Mouse (Mus musculus) hindbrain, embryonic 11.5 days (tissue): ENCODE results near the gene Rdx. TPM values are rescaled to one million over a fixed set of nuclear protein-coding genes. Genes with fewer than 3 reads are reported as not detected.

Source experiments
- ATAC-seq: fragments of 200-750 bp; cut with Nextera tagmentation; 2 replicates; pipeline ENCODE4 v1.8.0; 2017; ENCODE audit warnings: mild to moderate bottlenecking, moderate TSS enrichment, moderate library complexity; ENCODE audit not compliant: low FRiP score
- DNase-seq: peaks from one replicate; pipeline ENCODE4 v3.0.0-alpha.2; 2015; ENCODE audit warnings: low spot score
- H3K27ac ChIP-seq: fragments of 300-500 bp; sonication (generic); 2 replicates; pipeline ENCODE4 v1.5.1; 2014; ENCODE audit warnings: mild to moderate bottlenecking, low read depth, low read length
- H3K27me3 ChIP-seq: fragments of 300-500 bp; sonication (generic); 2 replicates; pipeline ENCODE4 v1.6.1; 2014; ENCODE audit warnings: mild to moderate bottlenecking, low read length, moderate library complexity, mixed read lengths; ENCODE audit not compliant: control insufficient read depth, insufficient read depth
- H3K36me3 ChIP-seq: fragments of 300-500 bp; sonication (generic); 2 replicates; pipeline ENCODE4 v1.6.1; 2014; ENCODE audit warnings: mild to moderate bottlenecking, low read length, moderate library complexity, mixed read lengths; ENCODE audit not compliant: control insufficient read depth, insufficient read depth
- H3K4me1 ChIP-seq: fragments of 300-500 bp; sonication (generic); replicated peaks from 2 replicates; pipeline ENCODE4 v1.6.1; 2014; ENCODE audit warnings: low read length, mixed read lengths; ENCODE audit not compliant: control insufficient read depth, insufficient read depth
- H3K4me2 ChIP-seq: fragments of 300-500 bp; sonication (generic); replicated peaks from 2 replicates; pipeline ENCODE4 v1.6.1; 2014; ENCODE audit warnings: mild to moderate bottlenecking, low read depth, low read length
- H3K4me3 ChIP-seq: fragments of 300-500 bp; sonication (generic); 2 replicates; pipeline ENCODE4 v1.5.1; 2014; ENCODE audit warnings: low read depth, low read length
- H3K9ac ChIP-seq: fragments of 300-500 bp; sonication (generic); 2 replicates; pipeline ENCODE4 v1.6.1; 2014; ENCODE audit warnings: low read depth, low read length
- H3K9me3 ChIP-seq: fragments of 300-500 bp; sonication (generic); 2 replicates; pipeline ENCODE4 v1.6.1; 2016; ENCODE audit warnings: low read length; ENCODE audit not compliant: control insufficient read depth
- WGBS: fragments of 180-500 bp; shearing (Covaris S2); extraction: QIAGEN DNeasy Blood & Tissue Kit; methylation state at CpG from one replicate; pipeline ENCODE4 v1.1.7; 2014; 5-methylcytosine and 5-hydroxymethylcytosine counted together
- polyA plus RNA-seq: library from polyadenylated mRNA; unstranded; fragments of >200 nt; fragmentation: Nextera tagmentation; extraction: Ambion mirVana; gene quantifications from 2 replicates; pipeline ENCODE4 v1.2.1, GENCODE M21; 2014

The Rdx gene
- polyA plus RNA-seq = 221 and 230 TPM in 2 replicates

DNA sequence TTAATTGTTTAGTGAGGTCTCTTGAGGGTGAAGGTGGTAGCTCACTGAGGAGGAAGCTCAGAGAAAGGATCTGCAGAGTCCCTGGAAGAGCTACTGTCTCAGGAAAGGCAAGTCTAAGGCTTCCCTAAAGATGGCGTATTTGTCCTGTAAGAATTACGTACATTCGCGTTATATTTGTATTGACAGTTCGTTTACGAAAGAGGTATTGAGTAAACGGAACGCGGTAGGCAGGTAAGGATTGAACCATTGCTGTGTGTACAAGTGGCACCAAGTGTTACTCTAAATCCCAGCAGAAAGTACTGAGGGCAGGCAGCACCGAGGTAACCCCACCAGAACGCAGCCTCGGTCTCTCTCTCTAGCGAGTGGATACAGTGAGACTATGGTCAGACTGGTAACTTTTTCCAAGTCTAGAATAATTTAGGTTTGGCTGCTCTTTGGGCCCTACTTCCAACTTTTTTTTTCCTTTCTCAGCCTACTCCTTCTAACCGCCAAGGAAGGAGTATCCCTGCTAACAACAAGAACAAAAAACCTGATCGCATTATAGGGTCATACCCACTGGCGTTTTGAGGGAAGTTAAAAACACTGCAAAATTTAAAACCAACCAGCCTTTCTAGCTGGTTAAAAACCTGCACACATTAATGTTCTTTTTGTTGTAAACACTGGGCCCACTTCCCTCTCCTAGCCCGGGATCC lies at the start of gene Rdx:
Rdx (plus strand) TSS at position 45 of the 692 bp plus-strand sequence.
- Histone ChIP-seq H3K27me3 (no peaks in the 10 kb centered on the region), H3K27ac (peak within 1 kb of the TSS; percentile 98), H3K9ac (peak within 1 kb of the TSS; percentile 98), H3K4me3 (peak within 1 kb of the TSS; percentile 94), H3K36me3 (no peaks in the 10 kb centered on the region), H3K9me3 (no peaks in the 10 kb centered on the region), H3K4me1 (no peaks in the 10 kb centered on the region; the same call in 1 of the 2 replicates), H3K4me2 (peak within 1 kb of the TSS; percentile 78)
- ATAC-seq (peak; percentile 25; the same call in 1 of the 2 replicates), DNase-seq (peak; percentile 47)
- WGBS = 2% methylated on average over 17 of the region's 17 CpGs

DNA sequence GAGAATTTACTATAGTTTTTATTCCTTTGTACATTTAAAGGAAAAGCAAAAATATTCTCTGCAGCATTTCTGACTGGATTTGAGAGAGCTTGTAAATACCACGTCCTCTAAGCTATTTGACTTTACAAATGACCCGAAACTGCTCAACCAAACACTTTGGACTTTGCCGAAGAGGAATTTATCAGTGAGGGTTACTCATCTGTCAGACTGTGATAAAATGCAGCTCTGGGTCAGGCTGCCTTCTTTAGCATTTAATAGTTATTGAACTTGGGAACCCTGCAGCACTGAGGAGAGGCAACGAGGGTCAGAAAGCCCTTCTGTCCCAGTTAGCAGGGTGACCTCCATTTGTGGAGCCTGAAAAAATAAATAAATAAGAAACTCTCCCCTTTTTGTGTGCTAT lies 43.5 kb upstream of the Rdx start:
- DNase-seq (no peak), ATAC-seq (no peak)
- no peaks in the 10 kb centered on the region for H3K27me3 ChIP-seq
- H3K4me2 ChIP-seq = no peak overlapping the region
- H3K27ac ChIP-seq = no peak overlapping the region
- H3K4me3 ChIP-seq = no peak overlapping the region
- H3K9me3 ChIP-seq = no peaks in the 10 kb centered on the region
- no peaks in the 10 kb centered on the region for H3K36me3 ChIP-seq
- no peak overlapping the region for H3K9ac ChIP-seq
- H3K4me1 ChIP-seq = no peaks in the 10 kb centered on the region
- WGBS = 73% methylated on average over 4 of the region's 4 CpGs

DNA sequence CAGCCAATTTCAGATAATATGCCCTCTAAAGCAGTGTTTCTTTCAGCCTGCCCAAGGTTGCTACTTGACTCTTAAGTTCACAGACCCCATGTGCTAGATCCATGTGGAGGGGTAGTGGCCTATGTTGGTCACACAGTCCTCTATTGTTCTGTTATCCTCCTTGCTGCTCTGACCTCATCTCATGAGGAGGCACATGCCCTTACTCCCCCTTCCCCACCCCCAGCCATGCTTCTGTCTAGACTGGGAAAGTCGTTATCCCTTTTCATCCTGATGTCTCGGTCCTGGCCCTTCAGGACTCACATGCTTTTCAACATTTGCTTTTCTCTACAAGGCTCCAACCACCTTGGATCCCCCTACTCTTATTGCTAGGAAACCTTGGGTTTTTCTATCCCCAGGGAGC lies 39.6 kb upstream of the Rdx start:
- Histone ChIP-seq H3K4me3 (no peak overlapping the region), H3K27ac (no peak overlapping the region), H3K4me2 (no peak overlapping the region), H3K9me3 (no peaks in the 10 kb centered on the region), H3K36me3 (no peaks in the 10 kb centered on the region), H3K9ac (no peak overlapping the region), H3K27me3 (no peaks in the 10 kb centered on the region), H3K4me1 (no peaks in the 10 kb centered on the region)
- WGBS = 26% methylated on average over 2 of the region's 2 CpGs
- DNase-seq (no peak), ATAC-seq (no peak)

GRCm38 (mm10) chr9:52008511-52008910 lies 38.5 kb upstream of the Rdx start:
- Histone ChIP-seq H3K4me1 (no peaks in the 10 kb centered on the region), H3K27me3 (no peaks in the 10 kb centered on the region), H3K4me2 (no peak overlapping the region), H3K9ac (no peak overlapping the region), H3K4me3 (no peak overlapping the region), H3K9me3 (no peaks in the 10 kb centered on the region), H3K27ac (no peak overlapping the region), H3K36me3 (no peaks in the 10 kb centered on the region)
- WGBS = 87% methylated on average over 1 of the region's 1 CpGs
- ATAC-seq (no peak), DNase-seq (no peak)

DNA sequence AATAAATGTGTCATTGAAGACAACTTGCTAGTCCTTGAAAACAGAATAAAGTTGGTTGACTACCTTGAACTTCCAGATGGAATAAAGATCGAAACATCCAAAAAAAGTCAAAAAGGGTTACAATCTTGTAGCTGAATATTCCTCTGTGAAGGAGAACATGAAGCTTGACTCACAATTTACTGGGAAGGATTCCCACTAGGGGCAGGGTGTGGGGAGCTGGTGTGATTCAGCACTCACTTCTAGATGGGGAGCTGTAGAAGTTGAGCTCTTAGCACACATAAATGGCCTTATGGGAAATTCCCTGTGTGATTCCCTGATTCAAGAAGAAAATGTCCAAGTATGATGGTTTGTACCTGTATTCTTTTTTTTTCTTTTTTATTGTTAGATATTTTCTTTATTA lies 34.7 kb upstream of the Rdx start:
- Histone ChIP-seq H3K9ac (no peak overlapping the region), H3K36me3 (no peaks in the 10 kb centered on the region), H3K4me1 (no peaks in the 10 kb centered on the region), H3K9me3 (no peaks in the 10 kb centered on the region), H3K4me3 (no peak overlapping the region), H3K27me3 (no peaks in the 10 kb centered on the region), H3K4me2 (no peak overlapping the region), H3K27ac (no peak overlapping the region)
- 100% methylated on average over 1 of the region's 1 CpGs for WGBS
- ATAC-seq (no peak), DNase-seq (no peak)

- no peak overlapping the region for H3K27ac ChIP-seq
- H3K4me3 ChIP-seq = no peak overlapping the region
- H3K27me3 ChIP-seq = no peaks in the 10 kb centered on the region
- WGBS = 84% methylated on average over 5 of the region's 5 CpGs
- ATAC-seq (no peak), DNase-seq (no peak)
- no peak overlapping the region for H3K9ac ChIP-seq
- H3K36me3 ChIP-seq = no peaks in the 10 kb centered on the region
- no peaks in the 10 kb centered on the region for H3K4me1 ChIP-seq
- no peak overlapping the region for H3K4me2 ChIP-seq
- H3K9me3 ChIP-seq = no peaks in the 10 kb centered on the region
These were observed 34.1 kb upstream of the Rdx start for GRCm38 (mm10) chr9:52012781-52013436.

GRCm38 (mm10) chr9:52013900-52014455 lies 33.0 kb upstream of the Rdx start:
- WGBS = 80% methylated on average over 5 of the region's 5 CpGs
- ATAC-seq = no peak

DNA sequence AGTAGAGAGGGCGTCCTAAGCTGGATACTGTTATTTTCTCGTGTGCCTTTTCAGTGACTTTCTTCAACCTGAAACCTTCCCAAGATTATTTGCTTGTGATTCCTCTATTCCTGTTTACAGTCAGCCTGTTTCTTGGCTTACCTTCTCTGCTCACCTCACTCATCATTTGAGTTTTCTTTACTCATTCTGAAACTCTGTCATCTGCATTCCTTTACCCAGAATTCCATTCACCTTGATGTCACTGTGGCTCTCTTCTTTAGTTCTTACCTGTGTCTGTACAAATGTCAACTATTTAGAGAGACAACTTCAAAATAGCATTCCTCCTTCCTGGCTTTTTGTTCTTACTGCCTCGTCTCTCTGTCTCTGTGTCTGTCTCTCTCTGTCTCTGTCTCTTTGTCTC lies 29.9 kb upstream of the Rdx start:
- 82% methylated on average over 3 of the region's 3 CpGs for WGBS

More at GRCm38 (mm10) chr9:52013900-52014455, 33.0 kb upstream of the Rdx start:
- no peak overlapping the region for H3K4me2 ChIP-seq
- H3K9me3 ChIP-seq = no peaks in the 10 kb centered on the region
- H3K4me3 ChIP-seq = no peak overlapping the region
- H3K27ac ChIP-seq = no peak overlapping the region
- H3K9ac ChIP-seq = no peak overlapping the region
- no peaks in the 10 kb centered on the region for H3K27me3 ChIP-seq
- DNase-seq = no peak
- no peaks in the 10 kb centered on the region for H3K4me1 ChIP-seq
- H3K36me3 ChIP-seq = no peaks in the 10 kb centered on the region

DNA sequence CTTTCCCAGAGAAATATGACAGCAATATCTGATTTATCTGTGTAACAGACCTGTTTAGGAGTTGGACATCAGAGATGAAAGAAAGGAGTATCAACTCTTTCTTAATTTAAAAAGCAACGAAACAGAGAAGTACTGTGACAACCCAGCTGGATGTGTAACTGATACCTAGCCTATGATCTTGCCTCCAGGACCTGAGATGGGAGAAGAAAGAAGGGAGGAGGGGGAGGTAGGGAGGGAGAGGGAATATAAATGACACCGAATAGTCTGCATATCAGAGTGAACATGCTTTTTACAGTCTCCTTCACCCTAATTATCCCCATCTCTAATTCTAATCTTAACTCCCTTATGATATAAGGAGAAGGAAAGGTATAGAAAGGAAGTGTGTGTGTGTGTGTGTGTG lies 29.1 kb upstream of the Rdx start:
- H3K9ac ChIP-seq = no peak overlapping the region
- no peak overlapping the region for H3K4me3 ChIP-seq
- no peak overlapping the region for H3K27ac ChIP-seq
- H3K27me3 ChIP-seq = no peaks in the 10 kb centered on the region
- no peak overlapping the region for H3K4me2 ChIP-seq
- ATAC-seq = no peak
- H3K9me3 ChIP-seq = no peaks in the 10 kb centered on the region
- WGBS = 80% methylated on average over 2 of the region's 2 CpGs
- no peak for DNase-seq
- no peaks in the 10 kb centered on the region for H3K36me3 ChIP-seq
- H3K4me1 ChIP-seq = no peaks in the 10 kb centered on the region

More for the DNA sequence above, 29.9 kb upstream of the Rdx start:
- H3K36me3 ChIP-seq = no peaks in the 10 kb centered on the region
- H3K27ac ChIP-seq = no peak overlapping the region
- ATAC-seq = no peak
- no peak overlapping the region for H3K4me2 ChIP-seq
- DNase-seq = no peak
- no peaks in the 10 kb centered on the region for H3K27me3 ChIP-seq
- no peak overlapping the region for H3K4me3 ChIP-seq
- no peaks in the 10 kb centered on the region for H3K4me1 ChIP-seq
- H3K9ac ChIP-seq = no peak overlapping the region
- H3K9me3 ChIP-seq = no peaks in the 10 kb centered on the region
